Mouse (Mus musculus): ENCODE results near the gene Bcl2.

GRCm38 (mm10) chr1:106569674-106570073 lies 144.4 kb downstream of the Bcl2 start:
- no peak for TF ChIP-seq CTCF (IDR thresholded peaks at IDR 0.05; ENCODE audit: borderline replicate concordance, insufficient read depth, low read length)
- no peak for TF ChIP-seq POLR2A (IDR thresholded peaks at IDR 0.05; ENCODE audit: low read depth, low read length)
